Mouse (Mus musculus) gastrocnemius, postnatal 10 days (tissue): ENCODE data around the gene Arg1. TPM values are rescaled to one million over a fixed set of nuclear protein-coding genes. Genes with fewer than 3 reads are reported as not detected.

Experiments used
- DNase-seq: peaks from one replicate; pipeline ENCODE4 v3.0.0; 2021; ENCODE audit warnings: mixed read lengths
- microRNA-seq, 2 experiments: library from miRNA; unstranded; fragments of <30 nt; microRNA quantifications; one replicate each; pipeline ENCODE4 v1.2.0; 2021
- total RNA-seq, 2 experiments: library from RNA; stranded (reverse); gene quantifications; 2 replicates each; pipeline ENCODE4 v1.2.3; 2021

The Arg1 gene
- total RNA-seq, 2 experiments from 2014 or later, result 0.38 to 0.52 TPM

DNA sequence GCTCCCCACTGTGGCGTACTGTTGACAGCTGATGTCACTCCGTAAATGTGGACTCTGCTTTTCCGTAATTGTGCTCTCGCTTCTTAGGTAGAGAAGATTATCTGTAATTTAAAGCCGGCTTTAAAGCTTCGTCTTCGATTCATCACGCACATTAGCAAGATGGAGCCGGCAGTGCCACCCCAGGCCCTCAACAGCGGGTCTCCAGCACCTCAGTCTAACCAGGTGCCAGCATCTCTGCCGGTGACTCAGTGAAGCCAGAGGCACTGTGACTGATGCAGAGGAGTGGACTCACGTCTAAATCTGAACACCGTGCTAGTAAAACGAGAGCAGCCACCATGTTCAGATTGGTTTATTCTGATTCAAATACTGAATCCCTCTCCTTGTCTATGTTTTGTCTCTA lies 14.7 kb downstream of the Arg1 start:
- DNase-seq, result no peak

DNA sequence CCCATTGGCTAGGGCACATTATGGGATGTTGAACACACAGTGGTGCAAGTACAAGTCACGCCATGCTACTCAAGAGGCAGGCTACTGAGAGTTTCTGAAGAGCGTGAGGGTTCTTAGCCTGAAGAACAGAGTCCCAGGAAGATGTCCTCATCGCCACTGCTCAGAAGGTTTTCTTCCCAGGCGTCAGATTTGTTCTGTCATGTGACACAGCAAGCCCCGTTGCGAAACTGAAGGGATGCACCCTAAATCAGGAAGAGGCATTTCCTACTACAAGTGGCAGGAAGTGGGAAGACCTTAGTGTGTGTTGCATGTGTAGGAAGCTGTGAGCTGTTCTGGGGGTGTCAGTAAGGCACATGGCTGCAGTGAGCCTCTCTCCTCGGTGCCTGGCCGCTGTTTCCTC lies 16.1 kb downstream of the Arg1 start:
- DNase-seq, result no peak

DNA sequence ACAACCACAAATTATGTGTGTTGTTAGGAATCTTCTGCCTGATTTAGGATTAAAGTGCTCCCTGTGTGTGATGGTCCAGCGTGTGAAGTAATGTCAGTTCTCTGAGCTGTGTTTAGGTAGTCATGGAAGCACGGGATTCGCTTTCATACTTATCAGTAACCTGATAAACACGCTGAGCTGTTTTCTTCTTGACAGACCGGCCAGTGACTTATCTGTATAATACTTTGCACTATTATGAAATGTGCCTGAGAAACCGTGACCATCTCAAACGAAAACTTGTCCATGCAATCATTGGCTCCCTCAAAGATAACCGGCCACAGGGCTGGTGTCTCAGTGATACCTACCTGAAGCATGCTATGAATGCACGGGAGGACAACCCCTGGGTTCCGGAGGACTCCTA lies 21.7 kb downstream of the Arg1 start:
- DNase-seq, result no peak

GRCm38 (mm10) chr10:24895927-24896326 lies 31.4 kb downstream of the Arg1 start:
- peak; percentile 48 for DNase-seq

DNA sequence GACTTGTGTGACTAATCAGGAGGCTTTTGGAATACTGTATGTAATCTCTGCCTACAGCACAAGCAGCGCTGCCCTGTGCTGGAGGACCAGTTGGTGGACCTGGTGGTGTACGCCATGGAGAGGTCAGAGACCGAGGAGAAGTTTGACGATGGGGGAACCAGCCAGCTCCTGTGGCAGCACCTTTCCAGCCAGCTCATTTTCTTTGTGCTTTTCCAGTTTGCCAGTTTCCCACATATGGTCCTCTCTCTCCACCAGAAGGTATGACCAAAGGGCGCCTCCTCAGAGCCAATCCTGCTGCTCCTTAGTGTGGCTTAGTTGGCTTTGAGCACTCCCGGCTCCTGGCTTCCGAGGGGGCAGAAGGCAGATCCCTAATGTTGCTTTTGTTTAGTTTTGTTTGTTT lies 38.9 kb downstream of the Arg1 start:
- no peak for DNase-seq

DNA sequence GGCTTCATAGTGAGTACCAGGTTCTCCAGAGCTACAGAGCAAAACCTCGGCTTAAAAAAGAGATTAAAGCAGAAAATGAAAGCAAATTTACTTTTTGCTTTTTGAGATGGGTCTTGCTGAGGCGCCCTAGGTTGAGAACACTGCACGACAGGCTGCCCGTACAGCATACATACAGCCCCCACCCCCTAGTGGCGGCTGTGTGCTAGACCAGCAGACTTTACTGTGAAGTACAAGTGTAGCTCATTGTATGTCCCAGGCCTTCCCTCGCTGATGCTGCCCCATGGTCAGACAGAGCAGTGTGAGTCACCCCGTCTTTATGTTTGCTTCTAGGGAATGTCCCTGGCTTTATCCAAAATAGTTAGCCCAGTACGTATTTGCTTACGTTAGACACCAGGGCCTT lies 41.3 kb downstream of the Arg1 start:
- DNase-seq, result no peak

DNA sequence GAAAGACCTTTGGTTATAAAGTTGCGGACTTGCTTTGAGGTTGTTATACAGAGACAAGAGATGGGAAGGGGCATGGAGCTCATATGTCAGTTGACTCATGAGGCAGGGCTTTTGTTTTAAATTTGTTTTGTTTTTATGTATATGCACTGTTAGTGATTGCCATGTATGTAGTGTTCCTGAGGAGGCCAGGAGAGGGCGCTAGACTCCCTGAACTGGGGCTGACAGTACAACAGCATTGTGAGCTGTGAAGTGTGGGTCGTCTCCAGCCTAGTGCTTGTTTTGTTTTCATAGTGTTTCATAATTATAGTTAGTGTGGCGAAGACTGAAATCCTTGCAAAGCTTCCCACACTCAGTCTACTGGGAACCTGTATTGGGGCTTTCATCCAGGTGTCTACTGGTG lies 53.7 kb downstream of the Arg1 start:
- DNase-seq, result no peak

- peak; percentile 96 for DNase-seq
Observed at GRCm38 (mm10) chr10:24869760-24870290, 57.5 kb downstream of the Arg1 start, which contains the start of gene Med23. Gene Med23, plus strand, starts transcription at chr10:24869986.

Small RNA genes lying within 50 kb of the gene (microRNA-seq; reads per million reads assigned to microRNA genes)
- gene Mir6905, result 0 reads per million in 2 experiments

Other genes starting within 250 kb of the Arg1 start
- 10 to 100 TPM in 1 of 2 experiments, 1 to 10 TPM in 1; 7.6 to 10.7 TPM for gene Enpp1, start 215.3 kb downstream of the Arg1 start, total RNA-seq
- 1 to 10 TPM; 7.4 to 8.1 TPM for gene Enpp3, start 84.7 kb downstream of the Arg1 start, total RNA-seq
- gene Med23, start 57.5 kb downstream of the Arg1 start, total RNA-seq, result 10 to 100 TPM; 11.1 to 12.8 TPM